Mouse (Mus musculus) urinary bladder, adult 18-20 months (tissue): ENCODE measurements around the gene Ap2a1.
A peak's percentile ranks its signal among the peaks of the same experiment; 100 is the strongest.

Experiments used
- DNase-seq, 2 experiments: peaks; one replicate each; pipeline ENCODE4 v3.0.0; 2022; ENCODE audit warnings: low spot score in 2 of 2, mixed read lengths in 2 of 2

The Ap2a1 gene

DNA sequence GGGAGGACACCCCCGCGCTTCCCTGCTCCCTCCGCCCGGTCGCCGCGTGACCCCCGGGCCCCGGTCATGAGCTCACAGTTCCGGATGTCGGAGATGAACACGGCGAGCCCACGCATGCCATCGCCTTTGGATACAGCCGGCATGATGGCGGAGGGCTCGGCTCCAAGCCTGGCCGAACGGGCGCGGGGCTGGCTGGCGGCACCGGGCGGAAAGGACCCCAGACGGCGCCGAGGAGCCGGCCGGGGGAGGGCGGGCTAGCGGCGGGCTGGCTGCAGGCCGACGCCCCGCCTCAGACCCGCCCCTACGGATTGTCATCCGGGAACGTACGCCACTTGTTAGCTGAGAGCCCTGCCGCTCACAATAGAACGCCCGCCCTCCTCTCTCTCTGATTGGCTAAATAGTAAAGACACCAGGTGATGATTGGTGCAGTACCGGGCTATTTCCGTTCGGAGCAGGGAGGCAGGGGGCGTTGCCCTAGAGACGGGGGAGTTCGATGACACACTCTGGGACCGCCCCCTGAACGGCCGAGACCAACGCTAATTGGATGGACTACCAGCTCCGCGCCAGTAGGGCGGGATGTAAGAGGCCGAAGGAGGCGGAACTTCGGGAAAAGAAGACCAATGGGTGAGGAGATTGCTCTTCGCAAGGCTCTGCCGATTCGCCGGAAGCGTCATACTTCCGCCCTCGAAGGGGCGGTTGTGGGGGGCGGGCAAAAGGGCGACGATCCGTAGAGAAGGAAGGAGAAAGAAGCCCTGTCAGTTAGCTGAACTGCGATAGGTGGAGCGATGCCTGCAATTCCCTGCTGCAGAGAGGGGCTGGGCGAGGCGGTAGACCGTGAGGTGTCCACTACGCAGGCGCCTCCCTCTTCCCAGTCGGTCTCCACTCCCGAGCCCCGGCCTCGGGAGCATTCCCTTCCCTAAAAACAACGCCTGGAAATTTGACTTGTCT, at the start of gene Ap2a1:
Gene Ap2a1, minus strand, starts transcription at position 293 of the 948 bp plus-strand sequence.
- DNase-seq, result peak; percentile 93 to 100

DNA sequence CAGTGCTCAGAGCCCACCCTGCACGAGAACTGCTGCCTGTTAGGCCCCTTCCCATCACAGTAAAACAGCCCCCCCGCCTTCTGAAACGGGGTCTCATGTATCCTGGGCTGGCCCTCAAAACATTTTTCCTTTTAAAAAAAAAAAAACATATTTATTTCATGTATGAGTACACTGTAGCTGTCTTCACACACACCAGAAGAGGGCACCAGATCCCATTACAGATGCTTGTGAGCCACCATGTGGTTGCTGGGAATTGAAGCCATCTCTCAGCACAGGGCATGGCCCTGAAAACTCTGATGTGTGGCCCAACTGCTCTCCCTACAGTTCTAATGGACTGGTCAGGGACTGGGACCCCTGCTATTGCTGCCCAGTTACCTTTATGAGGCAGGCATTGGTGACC, 49.0 kb upstream of the Ap2a1 start:
- DNase-seq, result no peak

DNA sequence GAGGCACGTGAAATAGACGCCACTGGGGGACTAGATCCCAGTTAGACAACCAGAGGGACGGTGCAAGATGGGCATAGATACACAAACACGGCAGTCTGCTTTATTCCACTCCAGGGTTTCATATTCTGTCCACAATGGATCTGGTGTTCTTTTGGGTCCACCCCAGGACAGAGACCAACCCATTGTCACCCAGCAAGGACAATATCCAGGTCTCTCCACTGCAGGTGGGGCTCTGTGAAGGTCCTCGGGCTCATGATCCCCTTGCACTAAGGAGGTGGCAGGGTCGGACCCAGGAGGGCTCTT, 45.8 kb upstream of the Ap2a1 start:
- DNase-seq, result no peak

DNA sequence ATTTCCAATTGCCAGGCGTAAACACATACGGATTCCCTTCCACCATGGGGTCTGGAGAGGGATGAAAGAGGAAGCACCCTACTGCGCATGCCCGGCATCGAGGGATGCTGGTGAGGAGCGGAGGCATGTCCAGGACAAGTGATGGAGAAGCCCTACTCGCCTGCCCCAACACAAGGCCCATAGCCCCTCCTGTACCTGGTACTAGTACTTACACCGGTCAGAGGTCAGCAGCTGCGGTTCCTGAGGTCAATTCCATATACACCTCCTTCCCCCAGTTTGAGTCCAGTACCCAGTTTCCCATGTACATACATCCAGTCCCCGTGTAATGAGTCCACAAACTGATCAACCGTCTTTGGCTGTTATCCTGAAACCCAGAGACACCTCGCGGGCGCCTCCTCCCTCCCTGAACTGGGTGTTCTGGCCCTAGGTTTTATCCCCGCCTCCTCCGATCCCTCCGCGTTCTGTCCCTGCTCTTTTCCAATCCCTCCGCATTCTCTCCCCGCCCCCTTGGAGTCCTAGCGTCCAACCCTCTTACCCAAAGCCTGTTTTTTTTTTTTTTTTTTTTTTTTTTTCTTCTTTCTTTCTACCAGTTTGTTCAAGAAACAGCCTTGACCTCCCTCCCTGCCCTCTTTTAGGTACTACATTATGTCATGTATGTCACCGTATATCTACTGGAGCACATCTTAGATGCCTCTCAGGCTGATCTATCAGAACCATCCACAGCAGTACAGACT, 45.3 kb upstream of the Ap2a1 start, which contains the start of gene Cpt1c:
Gene Cpt1c, minus strand, starts transcription at position 469 of the 734 bp plus-strand sequence.
- DNase-seq, result peak; percentile 42 to 62

DNA sequence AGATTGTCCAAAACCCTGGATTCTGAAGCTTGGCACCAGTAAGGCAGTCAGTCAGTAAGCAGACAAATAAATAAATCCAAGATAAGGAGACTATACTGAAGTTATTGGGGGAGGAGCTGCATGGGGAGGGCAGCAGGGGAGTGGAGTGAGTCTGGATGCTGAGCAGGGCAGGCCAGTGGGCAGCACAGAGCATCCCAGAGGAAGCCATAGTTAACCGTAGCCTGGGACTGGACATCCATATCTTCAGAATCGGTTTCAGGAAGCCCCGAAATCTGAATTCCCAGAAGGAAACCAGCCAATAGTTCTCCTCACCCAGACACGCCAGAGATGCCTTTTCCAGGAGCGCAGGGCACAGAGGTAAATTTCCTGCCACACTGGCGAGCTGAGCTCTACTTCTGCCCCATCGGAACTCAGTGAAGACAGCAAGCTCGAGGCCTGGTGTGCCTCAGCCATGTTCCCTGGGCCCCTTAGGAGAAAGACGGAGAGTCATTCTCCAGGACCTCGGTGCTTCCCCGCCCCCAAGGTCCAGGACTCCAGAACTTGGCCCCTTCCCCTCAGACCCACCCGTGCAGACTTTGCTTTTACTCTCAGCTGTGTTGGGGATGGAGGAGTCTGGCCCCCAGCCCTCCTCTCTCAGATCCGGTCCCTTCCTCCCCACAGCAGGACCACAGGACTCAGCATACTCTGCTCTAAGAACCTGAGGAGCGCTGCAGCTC, 44.3 kb upstream of the Ap2a1 start:
- no peak for DNase-seq

DNA sequence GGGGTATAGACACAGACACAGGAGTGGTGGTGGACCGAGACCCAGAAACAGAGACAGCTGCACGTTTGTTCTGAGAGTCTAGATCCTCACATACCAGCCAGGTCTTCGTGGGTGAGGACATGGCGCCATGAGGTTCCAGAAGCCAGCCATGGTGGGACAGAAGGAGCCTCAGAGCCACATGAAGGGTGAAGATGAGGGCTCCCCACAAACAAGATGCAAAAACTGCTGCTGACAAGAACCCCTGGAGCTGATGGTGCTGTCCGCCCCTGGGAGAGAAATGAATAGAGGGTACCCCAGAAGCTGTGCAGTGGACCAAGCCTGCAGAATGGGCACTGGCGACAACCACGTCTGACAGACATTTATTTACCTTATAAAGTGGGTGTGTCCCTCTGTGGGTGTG, 41.8 kb upstream of the Ap2a1 start:
- DNase-seq, result no peak

DNA sequence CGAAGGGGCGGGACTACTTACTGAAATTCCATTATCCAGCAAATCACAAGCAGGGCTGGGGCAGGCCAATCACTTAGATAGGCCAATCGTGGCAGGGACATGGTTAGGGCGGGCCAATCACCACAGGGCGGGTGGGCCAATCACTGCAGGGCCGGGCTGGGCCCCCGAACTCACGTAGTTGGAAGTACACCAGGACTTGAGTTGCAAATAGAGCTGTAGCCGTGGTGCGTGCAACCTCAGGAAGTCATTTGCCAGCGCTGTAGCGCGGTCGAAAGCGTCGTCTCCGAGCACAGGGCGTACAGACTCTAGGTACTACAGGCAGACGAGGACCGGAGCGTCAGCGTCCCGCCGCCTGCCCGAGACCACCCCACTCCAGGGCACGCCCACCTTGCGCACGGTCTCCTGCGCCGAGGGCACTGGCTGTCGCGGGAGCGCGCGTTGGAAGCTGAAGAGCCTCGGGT, 41.0 kb upstream of the Ap2a1 start:
- DNase-seq, result peak; percentile 78 to 79

DNA sequence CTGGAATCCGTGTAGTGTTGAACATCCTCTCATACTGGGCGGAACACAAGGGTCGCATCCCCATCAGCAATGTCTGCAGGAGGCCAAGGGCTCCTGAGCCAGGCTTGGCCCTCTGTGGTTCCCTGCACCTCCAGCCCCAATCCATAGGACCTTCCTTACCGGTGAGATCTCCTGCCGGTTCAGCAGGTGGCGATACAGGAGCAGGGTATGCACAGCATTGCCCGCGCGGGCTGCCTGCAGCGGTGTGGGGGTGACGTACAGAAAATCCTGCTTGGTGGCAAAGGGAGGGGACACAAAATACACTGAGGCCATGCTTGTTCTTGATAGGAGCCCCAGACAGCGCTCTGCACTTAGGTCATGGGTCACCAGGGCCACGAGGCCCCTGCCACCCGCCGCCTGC, 37.3 kb upstream of the Ap2a1 start:
- no peak for DNase-seq

DNA sequence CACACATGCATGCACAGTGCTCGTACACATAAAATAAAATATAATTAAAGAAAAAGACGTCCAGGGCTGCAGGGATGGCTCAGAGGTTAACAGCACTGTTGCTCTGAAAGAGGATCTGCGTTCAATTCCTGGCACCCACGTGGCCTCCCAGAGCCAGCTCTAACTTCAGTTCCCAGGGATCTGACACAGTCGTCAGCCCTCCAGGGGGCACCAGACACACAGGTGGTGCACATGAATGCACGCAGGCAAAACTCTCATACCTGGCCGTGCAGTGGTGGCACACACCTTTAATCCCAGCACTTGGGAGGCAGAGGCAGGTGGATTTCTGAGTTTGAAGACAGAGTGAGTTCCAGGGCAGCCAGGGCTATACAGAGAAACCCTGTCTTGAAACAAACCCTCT, 36.7 kb upstream of the Ap2a1 start:
- no peak for DNase-seq

DNA sequence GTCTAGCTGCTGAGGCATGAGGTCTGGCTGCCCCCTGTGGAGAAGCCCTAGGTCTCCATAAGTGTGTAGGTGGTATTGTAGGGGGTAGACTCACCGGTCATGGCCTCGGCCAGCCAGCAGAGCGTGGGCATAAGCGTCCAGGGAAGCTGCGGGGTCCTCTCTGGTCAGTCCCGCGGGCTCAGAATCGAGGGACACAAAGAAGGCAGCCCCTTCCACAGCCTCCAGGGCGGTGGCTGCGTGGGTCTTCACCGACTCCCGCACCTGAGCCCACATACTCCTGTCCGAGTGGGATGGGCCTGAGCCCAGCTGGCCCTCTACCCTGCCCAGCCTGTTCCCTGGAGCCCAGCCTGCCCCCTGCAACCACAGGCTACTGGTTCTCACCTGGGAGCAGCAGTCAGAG, 35.7 kb upstream of the Ap2a1 start:
- no peak for DNase-seq

DNA sequence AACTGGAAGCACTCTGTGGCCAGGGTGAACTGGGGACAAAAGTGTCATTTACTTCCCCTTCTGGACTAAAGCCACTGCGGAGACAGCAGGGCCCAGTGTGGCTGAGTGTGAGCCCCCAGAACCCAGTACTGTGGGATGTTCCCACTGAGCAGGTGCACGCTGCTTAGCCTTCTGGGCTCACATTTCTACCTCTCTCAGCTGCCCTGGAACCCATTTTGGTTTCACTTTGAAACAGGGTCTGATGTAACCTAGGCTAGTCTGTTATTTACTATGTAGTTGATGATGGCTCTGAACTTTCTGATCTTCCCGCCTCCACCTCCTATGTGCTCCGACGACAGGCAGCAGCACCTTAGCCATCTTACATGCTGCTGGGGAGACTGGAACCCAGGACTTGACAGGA, 33.5 kb upstream of the Ap2a1 start:
- no peak for DNase-seq

DNA sequence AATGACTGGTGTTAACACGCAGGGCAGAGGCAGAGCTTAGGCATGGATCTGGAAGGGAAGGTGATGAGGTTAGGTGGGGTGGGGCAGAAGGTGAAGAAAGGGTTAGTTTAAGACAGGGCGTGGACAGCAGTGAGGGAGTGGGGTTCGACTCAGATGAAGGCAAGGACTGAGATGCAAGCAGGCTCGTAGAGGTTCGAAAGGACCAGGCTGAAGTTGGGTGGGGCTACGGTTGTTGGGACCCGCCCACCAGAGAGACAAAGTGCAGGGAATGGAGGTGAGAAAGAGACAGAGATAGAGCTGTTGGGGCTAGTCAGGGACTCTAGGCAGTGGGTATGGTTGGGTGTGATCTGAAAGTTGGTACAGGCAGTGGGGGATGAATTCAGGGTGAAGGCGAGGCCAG, 33.0 kb upstream of the Ap2a1 start:
- no peak for DNase-seq

DNA sequence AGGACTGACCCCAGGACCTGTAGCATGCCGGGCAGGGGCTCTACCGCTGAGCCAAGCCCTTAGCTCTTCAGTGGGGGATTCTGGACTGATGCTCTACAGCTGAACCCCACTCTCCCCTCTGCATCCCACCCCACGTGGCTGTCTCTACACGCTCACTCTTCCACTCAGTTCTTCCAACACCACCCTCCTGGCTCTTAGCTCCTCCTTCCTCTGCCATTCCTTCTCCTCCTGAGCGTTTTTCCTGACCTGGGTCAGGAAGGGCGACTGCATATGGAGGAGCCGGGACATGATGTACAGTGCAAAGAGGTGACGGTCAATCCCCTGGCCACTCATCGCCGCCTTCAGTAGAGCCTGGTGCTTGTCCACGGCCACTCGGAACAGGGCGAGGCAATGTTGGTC, 31.2 kb upstream of the Ap2a1 start:
- no peak for DNase-seq

DNA sequence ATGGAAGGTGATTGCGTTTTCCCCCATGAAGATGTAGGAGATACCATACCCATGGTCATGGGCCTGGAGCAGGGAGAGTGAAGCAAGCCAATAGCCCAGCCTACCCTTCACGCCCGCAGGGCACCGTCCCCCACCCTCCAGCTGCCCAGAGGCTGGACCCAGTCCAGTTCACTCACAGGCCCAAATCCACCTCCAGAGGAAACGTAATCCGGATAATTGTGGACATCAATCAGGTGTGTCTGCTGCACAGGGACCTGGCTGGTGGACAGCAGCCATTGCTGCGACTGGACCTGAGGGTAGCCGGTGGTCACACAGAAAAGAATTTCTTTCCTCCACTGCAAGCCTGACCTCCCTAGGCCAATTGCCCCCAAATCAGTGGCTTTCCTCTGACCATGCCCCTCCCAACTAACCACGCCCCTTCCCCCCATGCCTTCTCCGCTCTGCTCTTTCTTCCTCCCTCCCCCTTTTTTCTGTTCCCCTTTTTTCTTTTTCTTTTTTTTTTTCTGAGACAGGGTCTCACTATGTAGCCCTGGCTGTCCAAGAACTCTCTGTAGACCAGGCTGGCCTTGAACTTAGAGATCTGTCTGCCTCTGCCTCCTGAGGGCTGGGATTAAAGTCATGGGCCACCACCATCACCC, 30.7 kb upstream of the Ap2a1 start:
- no peak for DNase-seq

DNA sequence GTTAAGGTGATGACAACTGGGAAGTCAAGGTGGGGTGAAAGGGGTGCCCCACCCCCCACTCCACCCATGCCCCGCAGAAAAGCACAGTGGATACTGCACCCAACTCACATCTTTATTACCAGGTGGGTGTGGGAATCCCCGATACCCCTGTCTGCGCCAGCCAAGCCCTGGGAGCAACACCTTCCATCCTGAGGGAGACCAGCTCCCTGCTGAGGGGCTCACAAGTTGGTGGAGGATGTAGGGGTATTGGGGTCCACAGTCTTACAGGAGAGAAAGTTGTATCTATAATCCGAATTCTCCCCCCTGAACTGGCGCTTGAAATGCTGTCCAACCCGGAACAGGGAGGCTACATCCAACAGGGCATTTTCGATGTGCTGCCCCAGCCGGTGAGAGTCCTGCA, 30.0 kb upstream of the Ap2a1 start:
- DNase-seq, result no peak

DNA sequence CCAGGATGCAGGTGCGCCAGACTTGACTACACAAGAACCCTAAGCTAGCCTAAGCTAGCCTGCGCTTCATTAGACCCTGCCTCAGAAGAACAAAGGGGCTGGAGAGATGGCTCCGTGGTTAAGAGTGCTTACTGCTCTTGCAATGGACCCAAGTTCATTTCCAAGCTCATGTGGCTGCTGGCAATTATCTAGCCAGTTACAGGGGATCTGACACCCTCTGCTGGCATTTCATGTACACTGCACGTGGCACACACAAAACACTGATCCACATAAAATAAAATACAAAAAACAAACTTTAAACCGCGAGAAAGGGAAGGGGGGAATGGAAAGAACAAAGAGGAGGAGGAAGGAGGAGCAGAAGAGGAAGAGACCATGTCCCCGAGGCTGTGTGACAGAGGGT, 28.9 kb upstream of the Ap2a1 start:
- DNase-seq, result no peak

DNA sequence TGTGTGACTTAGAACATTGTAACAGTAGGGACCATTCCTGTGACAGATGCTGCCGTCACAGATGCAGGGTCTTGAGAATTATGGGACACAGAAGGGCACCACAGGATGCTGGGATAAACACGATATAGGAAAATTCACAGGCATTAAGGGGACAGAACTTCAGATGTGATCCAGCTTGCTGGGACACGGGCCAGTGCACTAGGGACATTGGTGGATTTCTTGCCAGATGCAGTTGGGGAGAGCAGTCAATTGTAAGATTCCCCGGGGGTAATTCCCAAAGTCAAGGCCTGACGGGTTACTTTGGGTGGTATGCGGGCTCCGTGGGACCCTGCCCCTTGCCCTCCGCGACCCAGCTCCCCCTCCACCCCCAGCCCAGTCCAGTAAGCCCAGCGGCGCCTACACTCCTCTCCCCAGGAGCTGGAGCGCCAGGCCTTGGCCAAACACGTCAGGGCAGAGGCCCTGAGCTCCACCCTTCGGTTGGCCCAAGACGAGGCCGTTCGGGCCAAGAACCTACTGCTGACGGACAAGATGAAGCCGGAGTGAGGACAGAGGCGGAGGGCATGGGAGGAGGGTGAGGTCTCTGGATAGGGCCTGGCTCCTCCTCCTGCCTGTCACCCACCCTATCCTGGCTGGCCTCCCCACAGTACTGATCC, 28.0 kb upstream of the Ap2a1 start:
- peak in 1 of 2 experiments; percentile 74 for DNase-seq

DNA sequence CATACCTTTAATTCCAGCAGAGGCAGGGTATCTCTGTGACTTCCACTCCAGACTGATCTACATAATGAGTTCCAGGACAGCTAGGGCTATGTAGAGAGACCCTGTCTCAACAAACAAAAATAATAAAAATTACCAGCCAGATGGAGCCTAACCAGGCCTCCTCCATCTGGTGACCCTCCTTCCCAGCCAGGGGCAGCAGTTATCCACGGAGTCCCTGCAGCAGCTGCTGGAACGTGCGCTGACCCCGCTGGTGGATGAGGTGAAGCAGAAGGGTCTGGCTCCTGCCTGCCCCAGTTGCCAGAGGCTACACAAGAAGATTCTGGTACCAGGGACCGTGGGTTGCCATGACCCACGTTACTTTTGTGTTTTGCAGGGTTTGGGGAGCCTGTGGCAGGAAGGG, 27.0 kb upstream of the Ap2a1 start:
- DNase-seq, result no peak

DNA sequence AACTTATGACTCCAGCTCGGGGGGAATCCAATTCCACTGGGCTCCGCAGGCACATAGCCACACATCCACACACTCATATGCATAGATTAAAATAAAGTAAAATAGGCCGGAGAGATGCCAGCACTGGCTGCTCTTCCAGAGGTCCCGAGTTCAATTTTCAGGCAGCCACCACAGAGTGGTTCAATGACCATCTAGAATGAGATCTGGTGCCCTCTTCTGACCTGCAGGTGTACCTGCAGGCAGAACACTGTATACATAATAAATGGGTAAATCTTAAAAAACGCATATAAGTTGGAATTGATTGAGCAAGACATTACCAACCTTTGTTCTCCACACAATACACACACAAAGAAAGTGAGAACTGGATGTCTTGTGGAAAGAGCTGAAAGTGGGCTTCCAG, 26.3 kb upstream of the Ap2a1 start:
- DNase-seq, result no peak

DNA sequence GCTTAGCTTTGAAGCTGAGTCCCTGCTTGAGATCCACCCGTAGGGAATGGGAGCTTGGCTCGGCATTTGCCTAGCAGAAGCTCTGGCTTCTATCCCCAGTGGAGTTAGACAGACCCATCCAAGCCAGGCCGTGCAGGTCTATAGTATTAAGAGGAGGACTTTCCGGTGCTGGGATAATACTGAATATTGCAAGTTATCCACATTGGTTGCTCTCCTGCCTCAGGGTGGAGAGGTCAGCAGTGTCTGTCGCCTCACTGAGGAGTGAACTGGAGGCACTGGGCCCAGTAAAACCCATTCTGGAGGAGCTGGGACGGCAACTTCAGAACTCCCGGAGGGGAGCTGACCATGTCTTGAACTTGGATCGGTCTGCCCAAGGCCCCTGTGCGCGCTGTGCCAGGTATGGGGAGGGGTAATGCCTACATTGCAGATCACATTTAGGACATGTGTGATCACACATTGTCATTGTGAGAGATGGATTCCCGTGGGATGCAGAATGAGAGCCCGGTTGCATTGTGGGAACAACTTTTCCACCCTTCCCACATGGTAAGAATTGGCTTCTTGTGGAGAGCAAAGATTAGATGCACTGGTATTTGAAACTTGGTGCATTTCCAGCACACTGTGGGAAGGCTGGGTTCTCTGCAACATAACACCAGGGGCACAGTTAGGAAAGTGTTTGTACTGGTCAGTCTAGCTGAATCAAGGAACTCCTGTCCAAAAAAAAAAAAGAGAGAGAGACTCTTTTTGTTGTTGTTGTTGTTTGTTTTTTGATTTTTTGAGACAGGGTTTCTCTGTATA, 25.0 kb upstream of the Ap2a1 start:
- no peak for DNase-seq

DNA sequence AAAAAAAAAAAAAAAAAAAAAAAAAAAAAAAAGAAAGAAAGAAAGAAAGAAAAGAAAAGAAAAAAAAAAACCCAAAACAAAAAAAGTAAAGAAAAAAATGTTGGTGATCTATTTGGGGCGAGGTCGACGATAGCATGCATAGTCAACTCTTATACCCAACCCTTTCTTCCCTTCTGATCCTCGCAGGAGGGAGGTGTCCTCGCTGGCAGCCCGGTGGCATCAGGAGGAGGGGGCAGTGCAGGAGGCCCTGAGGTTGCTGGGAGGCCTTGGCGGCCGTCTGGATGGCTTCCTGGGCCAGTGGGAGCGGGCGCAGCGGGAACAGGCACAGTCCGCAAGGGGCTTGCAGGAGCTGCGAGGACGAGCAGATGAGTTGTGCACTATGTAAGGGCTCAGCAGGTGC, 24.3 kb upstream of the Ap2a1 start:
- no peak for DNase-seq
